Mouse (Mus musculus) limb, embryonic 13.5 days (tissue): ENCODE data around the gene Klf7. TPM values are rescaled to one million over a fixed set of nuclear protein-coding genes. Genes with fewer than 3 reads are reported as not detected.

ENCODE experiments used
- ATAC-seq: fragments of 200-750 bp; cut with Nextera tagmentation; 2 replicates; pipeline ENCODE4 v1.8.0; 2017; ENCODE audit warnings: low read depth, moderate number of reproducible peaks, moderate TSS enrichment; ENCODE audit not compliant: low FRiP score
- H3K27ac ChIP-seq: fragments of 300-500 bp; sonication (generic); 2 replicates; pipeline ENCODE4 v1.5.1; 2015; ENCODE audit warnings: inconsistent platforms, mild to moderate bottlenecking, moderate library complexity
- H3K27me3 ChIP-seq: fragments of 300-500 bp; sonication (generic); 2 replicates; pipeline ENCODE4 v1.6.1; 2015; ENCODE audit warnings: mild to moderate bottlenecking, inconsistent platforms
- H3K36me3 ChIP-seq: fragments of 300-500 bp; sonication (generic); 2 replicates; pipeline ENCODE4 v1.6.1; 2015; ENCODE audit warnings: inconsistent platforms, mild to moderate bottlenecking, moderate library complexity
- H3K4me1 ChIP-seq: fragments of 300-500 bp; sonication (generic); 2 replicates; pipeline ENCODE4 v1.6.1; 2015; ENCODE audit warnings: inconsistent platforms
- H3K4me2 ChIP-seq: fragments of 300-500 bp; sonication (generic); replicated peaks from 2 replicates; pipeline ENCODE4 v1.6.1; 2015; ENCODE audit warnings: inconsistent platforms, mild to moderate bottlenecking, moderate library complexity
- H3K4me3 ChIP-seq: fragments of 300-500 bp; sonication (generic); 2 replicates; pipeline ENCODE4 v1.5.1; 2015; ENCODE audit warnings: moderate library complexity, mild to moderate bottlenecking, inconsistent platforms
- H3K9ac ChIP-seq: fragments of 300-500 bp; sonication (generic); 2 replicates; pipeline ENCODE4 v1.6.1; 2015; ENCODE audit warnings: mild to moderate bottlenecking, inconsistent platforms
- H3K9me3 ChIP-seq: fragments of 300-500 bp; sonication (generic); 2 replicates; pipeline ENCODE4 v1.6.1; 2016; ENCODE audit warnings: inconsistent platforms
- WGBS: fragments of 180-500 bp; shearing (Covaris S2); methylation state at CpG from one replicate; pipeline ENCODE4 v1.1.7; 2015; 5-methylcytosine and 5-hydroxymethylcytosine counted together
- polyA plus RNA-seq: library from polyadenylated mRNA; unstranded; fragments of >200 nt; fragmentation: Nextera tagmentation; extraction: Ambion mirVana; gene quantifications from 2 replicates; pipeline ENCODE4 v1.2.1, GENCODE M21; 2015

Gene Klf7
- polyA plus RNA-seq, 1 experiment from 2014 or later, result 20.0 TPM

- Histone ChIP-seq H3K36me3 (no peaks in the 10 kb centered on the region), H3K4me3 (no peak overlapping the region), H3K4me1 (peaks cover 7% of the 10 kb centered on the region; the same call in 1 of the 2 replicates), H3K27ac (no peak overlapping the region), H3K27me3 (no peaks in the 10 kb centered on the region), H3K9me3 (no peaks in the 10 kb centered on the region), H3K9ac (no peak overlapping the region), H3K4me2 (no peak overlapping the region)
- no peak for ATAC-seq
- WGBS, result 46% methylated on average over 9 of the region's 9 CpGs
These were observed 118.4 kb downstream of the Klf7 start for GRCm38 (mm10) chr1:64003525-64004291.

- no peaks in the 10 kb centered on the region for H3K36me3 ChIP-seq
- no peak overlapping the region for H3K4me3 ChIP-seq
- WGBS, result 93% methylated on average over 6 of the region's 6 CpGs
- H3K4me1 ChIP-seq, result peaks cover 7% of the 10 kb centered on the region; the same call in 1 of the 2 replicates
- ATAC-seq, result no peak
- H3K9ac ChIP-seq, result no peak overlapping the region
- H3K27ac ChIP-seq, result no peak overlapping the region
- no peaks in the 10 kb centered on the region for H3K9me3 ChIP-seq
- no peaks in the 10 kb centered on the region for H3K27me3 ChIP-seq
- H3K4me2 ChIP-seq, result no peak overlapping the region
These were observed 120.0 kb downstream of the Klf7 start for GRCm38 (mm10) chr1:64002036-64002435.

- Histone ChIP-seq H3K4me1 (peaks cover 10% of the 10 kb centered on the region; the same call in 1 of the 2 replicates), H3K36me3 (no peaks in the 10 kb centered on the region), H3K9ac (no peak overlapping the region), H3K4me3 (no peak overlapping the region), H3K4me2 (no peak overlapping the region), H3K27ac (no peak overlapping the region), H3K27me3 (no peaks in the 10 kb centered on the region), H3K9me3 (no peaks in the 10 kb centered on the region)
- 68% methylated on average over 2 of the region's 2 CpGs for WGBS
- ATAC-seq, result no peak
These were observed 121.5 kb downstream of the Klf7 start for GRCm38 (mm10) chr1:64000597-64000996.

- WGBS, result 89% methylated on average over 8 of the region's 8 CpGs
- no peak overlapping the region for H3K4me3 ChIP-seq
- no peaks in the 10 kb centered on the region for H3K36me3 ChIP-seq
- no peaks in the 10 kb centered on the region for H3K9me3 ChIP-seq
- H3K4me1 ChIP-seq, result peaks cover 20% of the 10 kb centered on the region
- H3K27ac ChIP-seq, result no peak overlapping the region
- no peak overlapping the region for H3K9ac ChIP-seq
- no peaks in the 10 kb centered on the region for H3K27me3 ChIP-seq
- ATAC-seq, result no peak
- H3K4me2 ChIP-seq, result no peak overlapping the region
These were observed 122.6 kb downstream of the Klf7 start for GRCm38 (mm10) chr1:63999481-63999880.

GRCm38 (mm10) chr1:63998901-63999300, 123.2 kb downstream of the Klf7 start:
- H3K36me3 ChIP-seq, result no peaks in the 10 kb centered on the region
- peaks cover 24% of the 10 kb centered on the region for H3K4me1 ChIP-seq
- H3K9me3 ChIP-seq, result no peaks in the 10 kb centered on the region
- no peaks in the 10 kb centered on the region for H3K27me3 ChIP-seq
- WGBS, result 84% methylated on average over 4 of the region's 4 CpGs
- H3K4me3 ChIP-seq, result no peak overlapping the region
- no peak overlapping the region for H3K9ac ChIP-seq
- H3K27ac ChIP-seq, result no peak overlapping the region
- no peak for ATAC-seq
- H3K4me2 ChIP-seq, result no peak overlapping the region

- Histone ChIP-seq H3K9ac (no peak overlapping the region), H3K27me3 (no peaks in the 10 kb centered on the region), H3K36me3 (no peaks in the 10 kb centered on the region), H3K27ac (no peak overlapping the region), H3K4me1 (peaks cover 27% of the 10 kb centered on the region), H3K4me2 (no peak overlapping the region), H3K9me3 (no peaks in the 10 kb centered on the region), H3K4me3 (no peak overlapping the region)
- 81% methylated on average over 2 of the region's 2 CpGs for WGBS
- ATAC-seq, result no peak
These were observed 123.9 kb downstream of the Klf7 start for GRCm38 (mm10) chr1:63998139-63998538.

GRCm38 (mm10) chr1:63995828-63996227, 126.3 kb downstream of the Klf7 start:
- 22% methylated on average over 4 of the region's 4 CpGs for WGBS

GRCm38 (mm10) chr1:63995137-63995492, 127.0 kb downstream of the Klf7 start:
- ATAC-seq, result no peak
- WGBS, result 47% methylated on average over 5 of the region's 5 CpGs
- H3K36me3 ChIP-seq, result no peaks in the 10 kb centered on the region
- peaks cover 27% of the 10 kb centered on the region for H3K4me1 ChIP-seq
- H3K4me2 ChIP-seq, result peak overlapping the region; percentile 34; the same call in 1 of the 2 replicates
- H3K9me3 ChIP-seq, result no peaks in the 10 kb centered on the region
- H3K27ac ChIP-seq, result no peak overlapping the region
- H3K27me3 ChIP-seq, result peaks cover 3% of the 10 kb centered on the region; the same call in 1 of the 2 replicates
- no peak overlapping the region for H3K4me3 ChIP-seq
- H3K9ac ChIP-seq, result no peak overlapping the region

More at GRCm38 (mm10) chr1:63995828-63996227, 126.3 kb downstream of the Klf7 start:
- Histone ChIP-seq H3K4me1 (peaks cover 27% of the 10 kb centered on the region), H3K27me3 (no peaks in the 10 kb centered on the region), H3K4me3 (no peak overlapping the region), H3K9ac (no peak overlapping the region), H3K9me3 (no peaks in the 10 kb centered on the region), H3K27ac (no peak overlapping the region), H3K4me2 (no peak overlapping the region), H3K36me3 (no peaks in the 10 kb centered on the region)
- no peak for ATAC-seq

- Histone ChIP-seq H3K36me3 (no peaks in the 10 kb centered on the region), H3K9ac (no peak overlapping the region), H3K27ac (no peak overlapping the region), H3K9me3 (no peaks in the 10 kb centered on the region), H3K4me1 (peaks cover 27% of the 10 kb centered on the region), H3K4me2 (peak overlapping the region; percentile 34), H3K27me3 (peaks cover 3% of the 10 kb centered on the region; the same call in 1 of the 2 replicates), H3K4me3 (no peak overlapping the region)
- ATAC-seq, result 0 out of 2 replicates have a peak, but pooled peaks have one; percentile 54
- WGBS, result 28% methylated on average over 19 of the region's 19 CpGs
These were observed 127.6 kb downstream of the Klf7 start for GRCm38 (mm10) chr1:63994248-63995136.

- Histone ChIP-seq H3K27me3 (peaks cover 3% of the 10 kb centered on the region; the same call in 1 of the 2 replicates), H3K36me3 (no peaks in the 10 kb centered on the region), H3K4me3 (no peak overlapping the region), H3K4me1 (peaks cover 29% of the 10 kb centered on the region), H3K9ac (no peak overlapping the region), H3K27ac (no peak overlapping the region), H3K9me3 (no peaks in the 10 kb centered on the region), H3K4me2 (no peak overlapping the region)
- no peak for ATAC-seq
- WGBS, result 76% methylated on average over 5 of the region's 5 CpGs
These were observed 129.6 kb downstream of the Klf7 start for GRCm38 (mm10) chr1:63992506-63992905.

GRCm38 (mm10) chr1:63990416-63990815, 131.7 kb downstream of the Klf7 start:
- Histone ChIP-seq H3K9me3 (no peaks in the 10 kb centered on the region), H3K4me3 (no peak overlapping the region), H3K4me1 (peaks cover 28% of the 10 kb centered on the region), H3K27me3 (peaks cover 6% of the 10 kb centered on the region; the same call in 1 of the 2 replicates), H3K9ac (no peak overlapping the region), H3K27ac (no peak overlapping the region), H3K36me3 (no peaks in the 10 kb centered on the region), H3K4me2 (no peak overlapping the region)
- 88% methylated on average over 6 of the region's 6 CpGs for WGBS
- no peak for ATAC-seq

GRCm38 (mm10) chr1:63980733-63981132, 141.3 kb downstream of the Klf7 start:
- Histone ChIP-seq H3K4me1 (peaks cover 8% of the 10 kb centered on the region), H3K9ac (no peak overlapping the region), H3K4me3 (no peak overlapping the region), H3K36me3 (no peaks in the 10 kb centered on the region), H3K27me3 (no peaks in the 10 kb centered on the region), H3K27ac (no peak overlapping the region), H3K9me3 (no peaks in the 10 kb centered on the region), H3K4me2 (no peak overlapping the region)
- WGBS, result 70% methylated on average over 2 of the region's 2 CpGs
- ATAC-seq, result no peak
